In the genomic region with DNA sequence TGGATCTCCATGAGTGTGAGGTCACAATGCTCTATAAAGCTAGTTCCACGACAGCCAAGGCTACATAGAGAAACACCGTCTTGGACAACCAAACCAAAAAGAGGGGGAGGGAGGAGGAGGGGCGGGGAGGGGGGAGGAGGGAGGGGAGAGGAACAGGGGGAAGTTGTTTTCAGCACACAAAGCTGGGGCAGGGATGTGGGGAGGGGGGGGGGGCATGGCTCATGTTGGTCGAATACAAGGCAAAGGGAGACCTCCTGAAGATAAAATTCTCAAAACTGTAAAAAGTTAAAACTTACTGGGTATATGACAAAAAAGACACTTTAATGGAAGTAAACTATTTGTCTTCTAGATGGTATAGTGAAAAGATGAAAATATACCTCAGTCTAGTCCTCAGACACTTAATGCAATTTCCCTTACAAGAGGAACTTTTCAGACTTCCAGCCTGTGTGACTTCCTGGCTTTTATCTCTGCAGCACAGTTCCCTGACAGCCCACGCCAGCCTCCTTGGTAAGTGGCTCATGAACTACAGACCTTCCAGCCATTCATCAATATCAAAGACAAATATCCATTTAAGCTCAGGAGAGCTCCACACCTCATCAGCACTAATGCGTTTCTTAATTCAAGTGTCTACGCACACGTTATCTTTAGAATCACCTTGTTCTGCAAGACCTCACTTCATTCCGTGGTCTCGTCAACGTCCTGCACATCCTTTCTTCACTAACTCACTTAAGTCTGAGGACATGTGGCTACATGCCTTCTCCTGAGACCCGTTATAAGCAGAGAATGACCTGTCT, we compare ENCODE assay signal across 7 mouse cellular contexts. TPM values are rescaled to one million over a fixed set of nuclear protein-coding genes. Genes with fewer than 3 reads are reported as not detected.
A peak's percentile ranks its signal among the peaks of the same experiment; 100 is the strongest.
DNase-seq lines count a peak whose midpoint lies in the region; ATAC-seq lines count a peak whose summit lies in the region.

No protein-coding gene starts in this region.

- no peak for ATAC-seq in limb, embryonic 13.5 days (ENCODE audit: low FRiP score, low read depth)

- H3K27ac ChIP-seq in limb, embryonic 13.5 days = no peak overlapping the region

- WGBS in limb, embryonic 13.5 days = 36% methylated on average over 12 of the region's 12 CpGs

- 0 out of 2 replicates have a peak, but pooled peaks cover 2% of the 10 kb centered on the region for H3K27me3 ChIP-seq in limb, embryonic 13.5 days

- H3K9ac ChIP-seq in limb, embryonic 13.5 days = peak overlapping the region; percentile 71; the same call in 1 of the 2 replicates

- peaks cover 9% of the 10 kb centered on the region for H3K36me3 ChIP-seq in limb, embryonic 13.5 days

- peak overlapping the region; percentile 67 for H3K4me2 ChIP-seq in limb, embryonic 13.5 days (replicated peaks)

- H3K9me3 ChIP-seq in limb, embryonic 13.5 days = no peaks in the 10 kb centered on the region

- H3K4me1 ChIP-seq in limb, embryonic 13.5 days = peaks cover 17% of the 10 kb centered on the region

- DNase-seq in kidney, postnatal 10 days = peak; percentile 12
- DNase-seq in kidney, adult 9 months = no peak
- peak; percentile 5 for DNase-seq in T-cell, adult 2 months (ENCODE audit: low spot score)
- peak; percentile 24 for DNase-seq in embryo, embryonic 11 days
- DNase-seq in urinary bladder, adult 18-20 months (ENCODE audit: low spot score in 2 of 2) = no peak
- DNase-seq in gastrocnemius, postnatal 10 days = no peak

- peak overlapping the region; percentile 57 for H3K4me3 ChIP-seq in limb, embryonic 13.5 days

RNA-seq across cellular contexts. Expression of gene Rbm43, which starts 1.4 kb away (rescaled TPM):
- 14.3 and 15.7 TPM in 2 replicates for polyA plus RNA-seq in limb, embryonic 13.5 days (2015; fragmentation: Nextera tagmentation; extraction: Ambion mirVana)
- 1 to 10 TPM; 3.2 to 4.2 TPM for total RNA-seq in gastrocnemius, postnatal 10 days (2021)

RNA-seq across cellular contexts. Expression of gene Nmi, which starts 39.8 kb away (rescaled TPM):
- 12.4 and 12.7 TPM in 2 replicates for polyA plus RNA-seq in limb, embryonic 13.5 days (2015; fragmentation: Nextera tagmentation; extraction: Ambion mirVana)
- total RNA-seq in gastrocnemius, postnatal 10 days (2021) = 1 to 10 TPM; 4.9 to 5.9 TPM

Comparison
In these comparisons a context has a peak if more than half of its experiments do, and no peak if none do; other contexts are left out.
1. DNase-seq: peak in kidney, postnatal 10 days (single experiment), T-cell, adult 2 months (single experiment) and embryo, embryonic 11 days (single experiment); none in kidney, adult 9 months (single experiment), urinary bladder, adult 18-20 months (0 of 2) and gastrocnemius, postnatal 10 days (single experiment).